Mouse (Mus musculus) CH12.LX (cell line): Measurements from ENCODE around the gene Pelp1. TPM values are rescaled to one million over a fixed set of nuclear protein-coding genes. Genes with fewer than 3 reads are reported as not detected.

Experiments
- DNase-seq: peaks from one replicate; pipeline ENCODE4 v3.0.0-alpha.2; 2013; ENCODE audit errors: extremely low read depth
- H3K27ac ChIP-seq: 2 replicates; pipeline ENCODE4 v1.5.1; 2012; ENCODE audit warnings: low read depth, mild to moderate bottlenecking, control low read depth, moderate library complexity; ENCODE audit not compliant: insufficient read depth
- H3K27me3 ChIP-seq: replicated peaks from 2 replicates; pipeline ENCODE3; 2012; ENCODE audit warnings: inconsistent platforms
- H3K36me3 ChIP-seq, 2 experiments: replicated peaks in 1 of 2; 2 replicates each; pipeline versions ENCODE3 to v1.6.1; 2012; ENCODE audit warnings: inconsistent platforms in 1 of 2, low read length in 1 of 2, mild to moderate bottlenecking in 1 of 2, mixed read lengths in 1 of 2, moderate library complexity in 1 of 2; ENCODE audit not compliant: control insufficient read depth in 1 of 2, insufficient read depth in 1 of 2
- H3K4me1 ChIP-seq, 2 experiments: 2 replicates each; pipeline ENCODE4 v1.6.1; 2012; ENCODE audit warnings: inconsistent platforms in 1 of 2, moderate library complexity in 1 of 2; ENCODE audit not compliant: insufficient read depth in 2 of 2, control insufficient read depth in 1 of 2
- H3K4me2 ChIP-seq: 2 replicates; pipeline ENCODE4 v1.6.1; 2012; ENCODE audit warnings: low read depth, mild to moderate bottlenecking, control low read depth; ENCODE audit not compliant: poor library complexity, insufficient read depth, severe bottlenecking
- H3K4me3 ChIP-seq, 3 experiments: fragments of 150-350 bp in 1 of 3; sonication (generic) in 1 of 3; replicated peaks in 1 of 3; 2 replicates each; pipeline versions ENCODE3 to v1.5.1; 2011 to 2012; ENCODE audit warnings: low read depth in 2 of 3, low read length in 2 of 3, mild to moderate bottlenecking in 2 of 3, moderate library complexity in 2 of 3, control low read depth in 1 of 3, improper control_type of control experiment in 1 of 3, inconsistent platforms in 1 of 3, mixed read lengths in 1 of 3; ENCODE audit not compliant: poor library complexity in 1 of 3
- H3K79me2 ChIP-seq: replicated peaks from 2 replicates; pipeline ENCODE4 v1.6.1; 2012; ENCODE audit warnings: mild to moderate bottlenecking, moderate library complexity; ENCODE audit not compliant: control insufficient read depth, poor library complexity, insufficient read depth, severe bottlenecking; ENCODE audit errors: extremely low read depth
- H3K9ac ChIP-seq: 2 replicates; pipeline ENCODE4 v1.6.1; 2012; ENCODE audit warnings: low read depth, mild to moderate bottlenecking, control low read depth, moderate library complexity; ENCODE audit not compliant: insufficient read depth
- H3K9me3 ChIP-seq: replicated peaks from 2 replicates; pipeline ENCODE3; 2012; ENCODE audit warnings: low read length, inconsistent platforms, mixed read lengths
- BHLHE40 ChIP-seq: IDR thresholded peaks from 2 replicates; pipeline ENCODE4 v1.6.1; 2011; ENCODE audit warnings: mild to moderate bottlenecking, low read depth, low read length, improper control_type of control experiment
- CHD1 ChIP-seq: IDR thresholded peaks from 2 replicates; pipeline ENCODE4 v1.6.1; 2012; ENCODE audit warnings: low read depth, low read length, improper control_type of control experiment, inconsistent platforms
- EP300 ChIP-seq: IDR thresholded peaks from 2 replicates; pipeline ENCODE4 v1.6.1; 2011; ENCODE audit warnings: low read length, improper control_type of control experiment
- GABPA ChIP-seq: IDR thresholded peaks from 2 replicates; pipeline ENCODE4 v1.6.1; 2012; ENCODE audit warnings: low read depth, low read length, improper control_type of control experiment, inconsistent platforms; ENCODE audit not compliant: insufficient replicate concordance
- HCFC1 ChIP-seq: IDR thresholded peaks from 2 replicates; pipeline ENCODE4 v1.6.1; 2012; ENCODE audit warnings: low read depth, mild to moderate bottlenecking, inconsistent platforms, low read length, improper control_type of control experiment
- IRF4 ChIP-seq: IDR thresholded peaks from 2 replicates; pipeline ENCODE4 v1.6.1; 2014; ENCODE audit warnings: low read depth, mild to moderate bottlenecking, inconsistent platforms, low read length, improper control_type of control experiment
- MAFK ChIP-seq: IDR thresholded peaks from 2 replicates; pipeline ENCODE4 v1.6.1; 2011; ENCODE audit warnings: low read length, improper control_type of control experiment; ENCODE audit not compliant: insufficient replicate concordance
- MAZ ChIP-seq: IDR thresholded peaks from 2 replicates; pipeline ENCODE4 v1.6.1; 2012; ENCODE audit warnings: low read depth, mild to moderate bottlenecking, inconsistent platforms, low read length, improper control_type of control experiment, moderate library complexity
- MEF2A ChIP-seq: IDR thresholded peaks from 2 replicates; pipeline ENCODE4 v1.6.1; 2014; ENCODE audit warnings: low read depth, mild to moderate bottlenecking, inconsistent platforms, low read length, improper control_type of control experiment, borderline replicate concordance
- MYC ChIP-seq: IDR thresholded peaks from 2 replicates; pipeline ENCODE4 v1.6.1; 2011; ENCODE audit warnings: low read depth, mild to moderate bottlenecking, improper control_type of control experiment, low read length
- NELFE ChIP-seq: IDR thresholded peaks from 2 replicates; pipeline ENCODE4 v1.6.1; 2011; ENCODE audit warnings: low read depth, low read length, improper control_type of control experiment
- NRF1 ChIP-seq: IDR thresholded peaks from 2 replicates; pipeline ENCODE4 v1.6.1; 2014; ENCODE audit warnings: low read depth, mild to moderate bottlenecking, inconsistent platforms, low read length, improper control_type of control experiment, moderate library complexity
- PAX5 ChIP-seq: IDR thresholded peaks from 2 replicates; pipeline ENCODE4 v1.6.1; 2012; ENCODE audit warnings: low read length, inconsistent platforms, mixed read lengths
- POLR2A ChIP-seq: IDR thresholded peaks from 2 replicates; pipeline ENCODE4 v1.6.1; 2011; ENCODE audit warnings: low read depth, mild to moderate bottlenecking, improper control_type of control experiment, low read length
- SIN3A ChIP-seq: IDR thresholded peaks from 2 replicates; pipeline ENCODE4 v1.6.1; 2012; ENCODE audit warnings: low read length, improper control_type of control experiment, inconsistent platforms
- SMC3 ChIP-seq: IDR thresholded peaks from 2 replicates; pipeline ENCODE4 v1.6.1; 2011; ENCODE audit warnings: low read depth, low read length, improper control_type of control experiment
- TCF12 ChIP-seq: IDR thresholded peaks from 2 replicates; pipeline ENCODE4 v1.6.1; 2014; ENCODE audit warnings: low read depth, mild to moderate bottlenecking, inconsistent platforms, low read length, improper control_type of control experiment
- ZC3H11A ChIP-seq: IDR thresholded peaks from 2 replicates; pipeline ENCODE4 v1.6.1; 2012; ENCODE audit warnings: low read depth, mild to moderate bottlenecking, inconsistent platforms, low read length, improper control_type of control experiment
- ZMIZ1 ChIP-seq: IDR thresholded peaks from 2 replicates; pipeline ENCODE4 v1.6.1; 2012; ENCODE audit warnings: low read depth, mild to moderate bottlenecking, inconsistent platforms, low read length, improper control_type of control experiment
- ZNF384 ChIP-seq: IDR thresholded peaks from 2 replicates; pipeline ENCODE4 v1.6.1; 2012; ENCODE audit warnings: low read depth, low read length, improper control_type of control experiment, inconsistent platforms
- dilution Hi-C: fragments of 300-500 bp; cut with MboI; formaldehyde crosslinking; loops from 2 replicates; pipeline ENCODE4 v1.14.3; 2020; ENCODE audit warnings: low sequenced_read_pairs; ENCODE audit not compliant: extremely low pct_unique_long_range_greater_than_20kb, extremely low pct_ligation_motif_present
- in situ Hi-C: fragments of 300-500 bp; cut with MboI; formaldehyde crosslinking; loops from 3 replicates; pipeline ENCODE4 v1.14.3; 2019; ENCODE audit warnings: low sequenced_read_pairs, low pct_ligation_motif_present, low pct_unique_long_range_greater_than_20kb, mixed read lengths
- polyA plus RNA-seq: library from polyadenylated mRNA; unstranded; fragments of >175 nt; gene quantifications from 2 replicates; pipeline ENCODE4 v1.2.1, GENCODE M21; 2012; ENCODE audit warnings: low read depth; ENCODE audit not compliant: insufficient read length
- total RNA-seq, 2 experiments: library from RNA; depleted of rRNA; stranded (reverse); fragments of 300-350 nt in 1 of 2; fragments of >200 nt in 1 of 2; gene quantifications; 2 replicates each; pipeline ENCODE4 v1.2.3; 2012 to 2014

The Pelp1 gene
- total and polyA plus RNA-seq, 3 experiments = 13.2 to 113 (median 33.0) TPM

DNA sequence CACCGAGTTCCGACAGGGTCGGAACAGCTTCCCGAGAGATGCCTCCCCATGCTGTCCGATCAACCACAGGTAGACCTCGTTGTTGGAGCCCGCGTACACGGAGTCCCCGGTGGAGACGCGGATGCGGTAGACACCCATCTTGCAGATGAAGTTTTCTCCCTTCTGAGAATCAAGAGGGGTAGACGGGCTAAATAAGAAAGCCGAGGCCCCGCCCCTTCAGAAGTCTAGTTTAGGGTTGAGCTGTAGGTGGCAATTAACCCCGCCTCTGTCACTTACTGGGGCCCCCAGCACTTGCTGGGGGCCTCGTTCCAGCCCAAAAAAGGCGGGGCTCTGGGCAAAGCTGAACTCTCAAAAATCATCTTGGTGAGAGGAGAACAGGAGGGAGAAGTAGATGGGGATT lies 58.0 kb downstream of the Pelp1 start, which contains the start of gene Alox15:
TSS of gene Alox15 (minus strand) at position 164 of the 400 bp plus-strand sequence.
- H3K27ac ChIP-seq = no peak within 1 kb of the TSS
- no peak for DNase-seq
- no peaks in the 10 kb centered on the region for H3K36me3 ChIP-seq
- H3K4me2 ChIP-seq = peak within 1 kb of the TSS; percentile 21
- no peak within 1 kb of the TSS for H3K9ac ChIP-seq
- in situ Hi-C loops (no loop called here), dilution Hi-C loops (no loop called here)
- peaks cover 79% of the 10 kb centered on the region for H3K27me3 ChIP-seq
- H3K4me1 ChIP-seq = peaks cover 3% of the 10 kb centered on the region in 2 experiments; a peak in 2 of 4 replicates
- H3K9me3 ChIP-seq = no peaks in the 10 kb centered on the region
- no peaks in the 10 kb centered on the region for H3K79me2 ChIP-seq
- TF ChIP-seq HCFC1 (no peak), MEF2A (no peak), PAX5 (no peak), BHLHE40 (no peak), GABPA (no peak), ZC3H11A (no peak), IRF4 (no peak), EP300 (no peak), MYC (no peak), MAZ (no peak), TCF12 (no peak), NELFE (no peak), CHD1 (no peak), SMC3 (no peak), SIN3A (no peak), ZNF384 (no peak), MAFK (no peak), ZMIZ1 (no peak), POLR2A (no peak)
- H3K4me3 ChIP-seq = no peak within 1 kb of the TSS

DNA sequence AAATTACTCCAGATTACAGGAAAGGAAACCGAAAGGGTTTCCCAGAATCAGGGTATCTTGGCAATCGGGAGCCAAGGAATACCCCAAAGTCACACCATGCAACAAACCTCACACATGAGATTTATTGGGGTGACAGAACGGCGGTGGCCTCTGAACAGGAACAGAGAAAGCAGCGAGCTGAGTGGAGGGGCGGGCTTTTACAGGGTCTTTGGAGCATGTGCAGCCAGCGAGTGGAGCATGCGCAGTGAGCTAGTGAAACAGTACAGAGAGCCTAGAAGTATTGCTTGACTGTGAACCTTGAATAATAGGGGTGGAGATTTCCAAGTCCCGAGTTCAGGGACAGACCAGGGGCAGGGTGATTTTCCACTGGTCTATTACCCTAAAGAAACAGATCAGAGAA lies 61.2 kb downstream of the Pelp1 start:
- dilution Hi-C loops (no loop called here), in situ Hi-C loops (loop anchor here (5.0 kb wide), 1 partner anchor 49 kb away; no protein-coding TSS in a partner anchor)
- Histone ChIP-seq H3K4me2 (peak overlapping the region; percentile 72), H3K36me3 (no peaks in the 10 kb centered on the region), H3K4me1 (peaks cover 3 to 5% of the 10 kb centered on the region in 2 experiments; a peak in 2 of 4 replicates), H3K79me2 (no peaks in the 10 kb centered on the region), H3K9ac (no peak overlapping the region), H3K27ac (no peak overlapping the region), H3K4me3 (peak overlapping the region in 1 of 3 experiments; percentile 15), H3K27me3 (peaks cover 94% of the 10 kb centered on the region), H3K9me3 (no peaks in the 10 kb centered on the region)
- no peak for DNase-seq
- peak; percentile 92 for TF ChIP-seq NRF1
- TF ChIP-seq ZNF384 = no peak
